Mouse (Mus musculus) telencephalon, adult 2 months (tissue): ENCODE measurements around the gene Vmn2r50.
"Not testable (repeated sequence)": the region's sequence is repeated elsewhere in the genome, so short reads cannot be mapped to it uniquely, and the experiment has no call there.

Experiments used
- DNase-seq: peaks from one replicate; pipeline ENCODE4 v3.0.0-alpha.2; 2011; ENCODE audit warnings: low read depth, low spot score

Vmn2r50 gene

DNA sequence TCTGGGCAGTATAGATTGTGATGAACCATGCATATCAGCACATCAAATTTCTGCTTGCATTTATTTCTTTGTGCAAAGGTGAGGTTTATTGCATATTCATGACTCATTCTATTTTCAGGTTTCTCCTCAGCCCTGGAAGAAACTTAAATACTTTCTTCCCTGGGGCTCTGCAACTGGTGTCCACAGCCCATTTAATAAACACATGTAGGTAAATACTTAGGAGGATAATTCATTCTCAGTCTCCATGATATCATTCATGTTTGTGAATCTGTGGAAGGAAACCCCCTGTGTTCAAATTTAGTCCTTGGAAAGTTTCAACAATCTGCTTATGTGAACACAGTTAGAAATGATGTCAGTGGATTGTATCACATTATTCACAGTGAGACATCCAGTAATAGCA, at the start of gene Vmn2r50:
TSS of gene Vmn2r50 (minus strand) at position 101 of the 400 bp plus-strand sequence.
- DNase-seq: not testable (repeated sequence)

DNA sequence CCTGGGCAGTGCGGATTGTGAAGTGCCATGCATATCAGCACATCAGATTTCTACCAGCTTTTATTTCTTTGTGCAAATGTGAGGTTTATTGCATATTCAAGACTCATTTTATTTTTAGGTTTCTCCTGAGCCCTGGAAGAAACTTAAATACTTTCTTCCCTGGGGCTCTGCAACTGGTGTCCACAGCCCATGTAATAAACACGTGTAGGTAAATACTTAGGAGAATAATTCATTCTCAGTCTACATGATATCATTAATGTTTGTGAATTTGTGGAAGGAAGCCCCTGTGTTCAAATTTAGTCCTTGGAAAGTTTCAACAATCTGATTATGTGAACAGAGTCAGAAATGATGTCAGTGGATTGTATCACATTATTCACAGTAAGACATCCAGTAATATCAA, 60.9 kb downstream of the Vmn2r50 start, which contains the start of gene Vmn2r49:
TSS of gene Vmn2r49 (minus strand) at position 101 of the 400 bp plus-strand sequence.
- DNase-seq: not testable (repeated sequence)
